Mouse (Mus musculus) hindbrain, embryonic 15.5 days (tissue): ENCODE results near the gene 6030445D17Rik. TPM values are rescaled to one million over a fixed set of nuclear protein-coding genes. Genes with fewer than 3 reads are reported as not detected.

Experiments used
- ATAC-seq: fragments of 200-750 bp; cut with Nextera tagmentation; 2 replicates; pipeline ENCODE4 v1.8.0; 2017; ENCODE audit warnings: low read depth, moderate number of reproducible peaks, moderate TSS enrichment; ENCODE audit not compliant: low FRiP score
- H3K27ac ChIP-seq: fragments of 300-500 bp; sonication (generic); replicated peaks from 2 replicates; pipeline ENCODE4 v1.5.1; 2015; ENCODE audit warnings: mild to moderate bottlenecking, inconsistent platforms
- H3K27me3 ChIP-seq: fragments of 300-500 bp; sonication (generic); 2 replicates; pipeline ENCODE4 v1.6.1; 2015; ENCODE audit warnings: control low read depth, inconsistent platforms
- H3K36me3 ChIP-seq: fragments of 300-500 bp; sonication (generic); 2 replicates; pipeline ENCODE4 v1.6.1; 2015; ENCODE audit warnings: control low read depth, inconsistent platforms
- H3K4me1 ChIP-seq: fragments of 300-500 bp; sonication (generic); replicated peaks from 2 replicates; pipeline ENCODE4 v1.6.1; 2015; ENCODE audit warnings: control low read depth, inconsistent platforms
- H3K4me2 ChIP-seq: fragments of 300-500 bp; sonication (generic); 2 replicates; pipeline ENCODE4 v1.6.1; 2015; ENCODE audit warnings: moderate library complexity, mild to moderate bottlenecking, inconsistent platforms
- H3K4me3 ChIP-seq: fragments of 300-500 bp; sonication (generic); 2 replicates; pipeline ENCODE4 v1.5.1; 2015; ENCODE audit warnings: mild to moderate bottlenecking, inconsistent platforms
- H3K9ac ChIP-seq: fragments of 300-500 bp; sonication (generic); 2 replicates; pipeline ENCODE4 v1.6.1; 2015; ENCODE audit warnings: inconsistent platforms
- H3K9me3 ChIP-seq: fragments of 300-500 bp; sonication (generic); 2 replicates; pipeline ENCODE4 v1.6.1; 2016; ENCODE audit warnings: control low read depth, inconsistent platforms
- WGBS: fragments of 180-500 bp; shearing (Covaris S2); methylation state at CpG from one replicate; pipeline ENCODE4 v1.1.7; 2015; 5-methylcytosine and 5-hydroxymethylcytosine counted together
- polyA plus RNA-seq: library from polyadenylated mRNA; unstranded; fragments of >200 nt; fragmentation: Nextera tagmentation; extraction: Ambion mirVana; gene quantifications from 2 replicates; pipeline ENCODE4 v1.2.1, GENCODE M21; 2015

6030445D17Rik gene
- polyA plus RNA-seq, 1 experiment from 2014 or later, result 0.51 TPM

GRCm38 (mm10) chr4:136461761-136462085 is 327 bp upstream of the 6030445D17Rik start:
- Histone ChIP-seq H3K4me1 (peaks cover 19% of the 10 kb centered on the region), H3K4me2 (peak overlapping the region; percentile 95), H3K27ac (no peak overlapping the region), H3K4me3 (peak overlapping the region; percentile 73), H3K9ac (peak overlapping the region; percentile 79), H3K27me3 (peaks cover 37% of the 10 kb centered on the region), H3K36me3 (no peaks in the 10 kb centered on the region), H3K9me3 (no peaks in the 10 kb centered on the region)
- 12% methylated on average over 6 of the region's 6 CpGs for WGBS
- peak; percentile 14 for ATAC-seq

- Histone ChIP-seq H3K27me3 (peaks cover 37% of the 10 kb centered on the region), H3K9ac (peak overlapping the region; percentile 79), H3K4me3 (peak overlapping the region; percentile 73), H3K4me2 (peak overlapping the region; percentile 95), H3K27ac (peak overlapping the region; percentile 68), H3K9me3 (no peaks in the 10 kb centered on the region), H3K36me3 (no peaks in the 10 kb centered on the region), H3K4me1 (peaks cover 19% of the 10 kb centered on the region)
- ATAC-seq, result peak; percentile 72
- under 1% methylated on average over 8 of the region's 8 CpGs for WGBS
These were observed 759 bp downstream of the 6030445D17Rik start for GRCm38 (mm10) chr4:136462839-136463178.

- ATAC-seq, result no peak
- Histone ChIP-seq H3K27me3 (peaks cover 37% of the 10 kb centered on the region), H3K9ac (no peak overlapping the region), H3K9me3 (no peaks in the 10 kb centered on the region), H3K4me2 (peak overlapping the region; percentile 95), H3K4me3 (peak overlapping the region; percentile 73), H3K27ac (no peak overlapping the region), H3K36me3 (no peaks in the 10 kb centered on the region), H3K4me1 (peaks cover 19% of the 10 kb centered on the region)
- WGBS, result 16% methylated on average over 9 of the region's 9 CpGs
These were observed 1.4 kb downstream of the 6030445D17Rik start for GRCm38 (mm10) chr4:136463436-136463835.

GRCm38 (mm10) chr4:136466226-136466625 is 4.2 kb downstream of the 6030445D17Rik start:
- H3K27me3 ChIP-seq, result peaks cover 24% of the 10 kb centered on the region
- no peaks in the 10 kb centered on the region for H3K9me3 ChIP-seq
- WGBS, result 56% methylated on average over 4 of the region's 4 CpGs
- H3K9ac ChIP-seq, result no peak overlapping the region
- no peak for ATAC-seq
- H3K4me3 ChIP-seq, result no peak overlapping the region
- H3K27ac ChIP-seq, result no peak overlapping the region
- H3K4me2 ChIP-seq, result no peak overlapping the region
- peaks cover 22% of the 10 kb centered on the region for H3K4me1 ChIP-seq
- no peaks in the 10 kb centered on the region for H3K36me3 ChIP-seq

GRCm38 (mm10) chr4:136468553-136469327 is 6.7 kb downstream of the 6030445D17Rik start:
- Histone ChIP-seq H3K9me3 (no peaks in the 10 kb centered on the region), H3K4me2 (peak overlapping the region; percentile 66; the same call in 1 of the 2 replicates), H3K4me3 (0 out of 2 replicates have a peak overlapping the region, but pooled peaks have one; percentile 79), H3K27ac (no peak overlapping the region), H3K27me3 (peaks cover 13% of the 10 kb centered on the region), H3K9ac (no peak overlapping the region), H3K4me1 (peaks cover 12% of the 10 kb centered on the region), H3K36me3 (no peaks in the 10 kb centered on the region)
- 72% methylated on average over 14 of the region's 14 CpGs for WGBS
- ATAC-seq, result no peak; the same call in 1 of the 2 replicates

- Histone ChIP-seq H3K27me3 (peaks cover 6% of the 10 kb centered on the region; the same call in 1 of the 2 replicates), H3K4me2 (peak within 1 kb of the TSS; percentile 66), H3K4me3 (peak within 1 kb of the TSS; percentile 79), H3K36me3 (no peaks in the 10 kb centered on the region), H3K9ac (peak within 1 kb of the TSS; percentile 77), H3K27ac (peak within 1 kb of the TSS; percentile 94), H3K4me1 (peaks cover 12% of the 10 kb centered on the region), H3K9me3 (no peaks in the 10 kb centered on the region)
- ATAC-seq, result peak; percentile 96
- 2% methylated on average over 36 of the region's 36 CpGs for WGBS
These were observed 7.4 kb downstream of the 6030445D17Rik start, which contains the start of gene Luzp1 for GRCm38 (mm10) chr4:136469371-136469903. Gene Luzp1 (plus strand): TSS chr4:136469761.

- peak overlapping the region; percentile 94 for H3K27ac ChIP-seq
- H3K27me3 ChIP-seq, result peaks cover 3% of the 10 kb centered on the region; the same call in 1 of the 2 replicates
- WGBS, result under 1% methylated on average over 33 of the region's 55 CpGs
- H3K4me1 ChIP-seq, result peaks cover 12% of the 10 kb centered on the region
- no peaks in the 10 kb centered on the region for H3K36me3 ChIP-seq
- peak overlapping the region; percentile 79 for H3K4me3 ChIP-seq
- ATAC-seq, result peak; percentile 91
- H3K9me3 ChIP-seq, result no peaks in the 10 kb centered on the region
- peak overlapping the region; percentile 66 for H3K4me2 ChIP-seq
- peak overlapping the region; percentile 77 for H3K9ac ChIP-seq
These were observed 7.9 kb downstream of the 6030445D17Rik start for GRCm38 (mm10) chr4:136469941-136470346.

GRCm38 (mm10) chr4:136470347-136471071 is 8.5 kb downstream of the 6030445D17Rik start:
- H3K27me3 ChIP-seq, result no peaks in the 10 kb centered on the region
- peaks cover 12% of the 10 kb centered on the region for H3K4me1 ChIP-seq
- H3K4me3 ChIP-seq, result peak overlapping the region; percentile 79
- under 1% methylated on average over 58 of the region's 58 CpGs for WGBS
- no peaks in the 10 kb centered on the region for H3K36me3 ChIP-seq
- H3K27ac ChIP-seq, result peak overlapping the region; percentile 94
- H3K9me3 ChIP-seq, result no peaks in the 10 kb centered on the region
- no peak for ATAC-seq
- peak overlapping the region; percentile 77 for H3K9ac ChIP-seq
- H3K4me2 ChIP-seq, result peak overlapping the region; percentile 66

- H3K4me3 ChIP-seq, result no peak overlapping the region
- no peak overlapping the region for H3K4me2 ChIP-seq
- peaks cover 4% of the 10 kb centered on the region for H3K4me1 ChIP-seq
- ATAC-seq, result no peak
- no peaks in the 10 kb centered on the region for H3K9me3 ChIP-seq
- no peaks in the 10 kb centered on the region for H3K36me3 ChIP-seq
- no peaks in the 10 kb centered on the region for H3K27me3 ChIP-seq
- no peak overlapping the region for H3K27ac ChIP-seq
- H3K9ac ChIP-seq, result no peak overlapping the region
- WGBS, result 98% methylated on average over 1 of the region's 1 CpGs
These were observed 14.6 kb downstream of the 6030445D17Rik start for GRCm38 (mm10) chr4:136476692-136477091.

GRCm38 (mm10) chr4:136486549-136486948 is 24.5 kb downstream of the 6030445D17Rik start:
- 83% methylated on average over 2 of the region's 2 CpGs for WGBS
- no peaks in the 10 kb centered on the region for H3K36me3 ChIP-seq
- no peak for ATAC-seq

GRCm38 (mm10) chr4:136495993-136496392 is 33.9 kb downstream of the 6030445D17Rik start:
- H3K4me3 ChIP-seq, result no peak overlapping the region
- no peak overlapping the region for H3K4me2 ChIP-seq
- H3K36me3 ChIP-seq, result no peaks in the 10 kb centered on the region
- no peaks in the 10 kb centered on the region for H3K27me3 ChIP-seq
- H3K4me1 ChIP-seq, result no peaks in the 10 kb centered on the region
- no peak overlapping the region for H3K27ac ChIP-seq
- no peak overlapping the region for H3K9ac ChIP-seq
- no peak for ATAC-seq
- no peaks in the 10 kb centered on the region for H3K9me3 ChIP-seq

More at GRCm38 (mm10) chr4:136486549-136486948, 24.5 kb downstream of the 6030445D17Rik start:
- H3K4me3 ChIP-seq, result no peak overlapping the region
- H3K9ac ChIP-seq, result no peak overlapping the region
- no peaks in the 10 kb centered on the region for H3K4me1 ChIP-seq
- no peaks in the 10 kb centered on the region for H3K9me3 ChIP-seq
- no peak overlapping the region for H3K27ac ChIP-seq
- no peaks in the 10 kb centered on the region for H3K27me3 ChIP-seq
- no peak overlapping the region for H3K4me2 ChIP-seq
